Mouse (Mus musculus): Measurements from ENCODE around the gene Spdef. TPM values are rescaled to one million over a fixed set of nuclear protein-coding genes. Genes with fewer than 3 reads are reported as not detected.
A peak's percentile ranks its signal among the peaks of the same experiment; 100 is the strongest.

The Spdef gene
- polyA plus RNA-seq, 1 experiment from 2014 or later, result 21.9 TPM

- H3K36me3 ChIP-seq (ENCODE audit: control insufficient read depth, insufficient read depth, low read length), result peaks cover 14% of the 10 kb centered on the region
- 93% methylated on average over 11 of the region's 11 CpGs for WGBS
- peaks cover 8% of the 10 kb centered on the region for H3K4me1 ChIP-seq (ENCODE audit: control insufficient read depth, insufficient read depth, low read length)
These were observed 34.1 kb upstream of the Spdef start for GRCm38 (mm10) chr17:27762884-27763283.

GRCm38 (mm10) chr17:27761639-27762336 is 33.0 kb upstream of the Spdef start:
- WGBS, result 26% methylated on average over 9 of the region's 9 CpGs
- ATAC-seq, result peak; percentile 70
- H3K4me1 ChIP-seq (ENCODE audit: control insufficient read depth, insufficient read depth, low read length), result peaks cover 8% of the 10 kb centered on the region

More at GRCm38 (mm10) chr17:27762884-27763283, 34.1 kb upstream of the Spdef start:
- H3K4me2 ChIP-seq (ENCODE audit: low read depth, low read length), result no peak overlapping the region
- no peak for ATAC-seq
- no peak overlapping the region for H3K9ac ChIP-seq (ENCODE audit: low read depth, low read length)
- H3K4me3 ChIP-seq (ENCODE audit: low read length), result no peak overlapping the region
- H3K27me3 ChIP-seq (replicated peaks; ENCODE audit: control insufficient read depth, insufficient read depth, low read length), result no peaks in the 10 kb centered on the region
- H3K27ac ChIP-seq (ENCODE audit: low read length), result no peak overlapping the region
- peaks cover 5% of the 10 kb centered on the region; the same call in 1 of the 2 replicates for H3K9me3 ChIP-seq (ENCODE audit: control insufficient read depth, low read length)

GRCm38 (mm10) chr17:27760169-27760568 is 31.4 kb upstream of the Spdef start:
- WGBS, result 72% methylated on average over 6 of the region's 6 CpGs
- Histone ChIP-seq H3K9ac (ENCODE audit: low read depth, low read length) (0 out of 2 replicates have a peak overlapping the region, but pooled peaks have one; percentile 10), H3K9me3 (ENCODE audit: control insufficient read depth, low read length) (peaks cover 5% of the 10 kb centered on the region; the same call in 1 of the 2 replicates), H3K4me2 (ENCODE audit: low read depth, low read length) (no peak overlapping the region), H3K27ac (ENCODE audit: low read length) (no peak overlapping the region), H3K4me1 (ENCODE audit: control insufficient read depth, insufficient read depth, low read length) (peaks cover 10% of the 10 kb centered on the region), H3K36me3 (ENCODE audit: control insufficient read depth, insufficient read depth, low read length) (peaks cover 7% of the 10 kb centered on the region), H3K27me3 (replicated peaks; ENCODE audit: control insufficient read depth, insufficient read depth, low read length) (no peaks in the 10 kb centered on the region), H3K4me3 (ENCODE audit: low read length) (no peak overlapping the region)
- 0 out of 2 replicates have a peak, but pooled peaks have one; percentile 23 for ATAC-seq

More at GRCm38 (mm10) chr17:27761639-27762336, 33.0 kb upstream of the Spdef start:
- H3K27me3 ChIP-seq (replicated peaks; ENCODE audit: control insufficient read depth, insufficient read depth, low read length), result no peaks in the 10 kb centered on the region
- no peak overlapping the region for H3K4me3 ChIP-seq (ENCODE audit: low read length)
- peaks cover 5% of the 10 kb centered on the region; the same call in 1 of the 2 replicates for H3K9me3 ChIP-seq (ENCODE audit: control insufficient read depth, low read length)
- H3K36me3 ChIP-seq (ENCODE audit: control insufficient read depth, insufficient read depth, low read length), result peaks cover 14% of the 10 kb centered on the region
- no peak overlapping the region for H3K27ac ChIP-seq (ENCODE audit: low read length)
- H3K4me2 ChIP-seq (ENCODE audit: low read depth, low read length), result no peak overlapping the region
- no peak overlapping the region for H3K9ac ChIP-seq (ENCODE audit: low read depth, low read length)

GRCm38 (mm10) chr17:27751314-27752202 is 22.8 kb upstream of the Spdef start:
- H3K27me3 ChIP-seq (replicated peaks; ENCODE audit: control insufficient read depth, insufficient read depth, low read length), result no peaks in the 10 kb centered on the region
- H3K4me2 ChIP-seq (ENCODE audit: low read depth, low read length), result no peak overlapping the region
- H3K9ac ChIP-seq (ENCODE audit: low read depth, low read length), result no peak overlapping the region
- WGBS, result 89% methylated on average over 8 of the region's 8 CpGs
- H3K27ac ChIP-seq (ENCODE audit: low read length), result no peak overlapping the region
- no peak overlapping the region for H3K4me3 ChIP-seq (ENCODE audit: low read length)
- H3K4me1 ChIP-seq (ENCODE audit: control insufficient read depth, insufficient read depth, low read length), result 0 out of 2 replicates have a peak, but pooled peaks cover 2% of the 10 kb centered on the region
- no peaks in the 10 kb centered on the region for H3K9me3 ChIP-seq (ENCODE audit: control insufficient read depth, low read length)
- peaks cover 9% of the 10 kb centered on the region; the same call in 1 of the 2 replicates for H3K36me3 ChIP-seq (ENCODE audit: control insufficient read depth, insufficient read depth, low read length)
- ATAC-seq, result no peak

GRCm38 (mm10) chr17:27750451-27750942 is 21.7 kb upstream of the Spdef start:
- Histone ChIP-seq H3K27ac (ENCODE audit: low read length) (no peak overlapping the region), H3K9me3 (ENCODE audit: control insufficient read depth, low read length) (no peaks in the 10 kb centered on the region), H3K4me3 (ENCODE audit: low read length) (no peak overlapping the region), H3K9ac (ENCODE audit: low read depth, low read length) (no peak overlapping the region), H3K4me1 (ENCODE audit: control insufficient read depth, insufficient read depth, low read length) (no peaks in the 10 kb centered on the region), H3K36me3 (ENCODE audit: control insufficient read depth, insufficient read depth, low read length) (peaks cover 9% of the 10 kb centered on the region; the same call in 1 of the 2 replicates), H3K27me3 (replicated peaks; ENCODE audit: control insufficient read depth, insufficient read depth, low read length) (no peaks in the 10 kb centered on the region), H3K4me2 (ENCODE audit: low read depth, low read length) (no peak overlapping the region)
- no peak for ATAC-seq
- WGBS, result 93% methylated on average over 6 of the region's 6 CpGs

- Histone ChIP-seq H3K36me3 (ENCODE audit: control insufficient read depth, insufficient read depth, low read length) (peaks cover 6% of the 10 kb centered on the region; the same call in 1 of the 2 replicates), H3K9ac (ENCODE audit: low read depth, low read length) (no peak overlapping the region), H3K27ac (ENCODE audit: low read length) (no peak overlapping the region), H3K4me2 (ENCODE audit: low read depth, low read length) (no peak overlapping the region), H3K9me3 (ENCODE audit: control insufficient read depth, low read length) (no peaks in the 10 kb centered on the region), H3K4me1 (ENCODE audit: control insufficient read depth, insufficient read depth, low read length) (no peaks in the 10 kb centered on the region), H3K4me3 (ENCODE audit: low read length) (no peak overlapping the region), H3K27me3 (replicated peaks; ENCODE audit: control insufficient read depth, insufficient read depth, low read length) (no peaks in the 10 kb centered on the region)
- no peak for ATAC-seq
- WGBS, result 87% methylated on average over 2 of the region's 2 CpGs
These were observed 19.4 kb upstream of the Spdef start for GRCm38 (mm10) chr17:27748123-27748522.

- Histone ChIP-seq H3K4me2 (ENCODE audit: low read depth, low read length) (no peak overlapping the region), H3K9me3 (ENCODE audit: control insufficient read depth, low read length) (no peaks in the 10 kb centered on the region), H3K4me1 (ENCODE audit: control insufficient read depth, insufficient read depth, low read length) (no peaks in the 10 kb centered on the region), H3K27ac (ENCODE audit: low read length) (no peak overlapping the region), H3K27me3 (replicated peaks; ENCODE audit: control insufficient read depth, insufficient read depth, low read length) (no peaks in the 10 kb centered on the region), H3K4me3 (ENCODE audit: low read length) (no peak overlapping the region), H3K36me3 (ENCODE audit: control insufficient read depth, insufficient read depth, low read length) (no peaks in the 10 kb centered on the region; the same call in 1 of the 2 replicates), H3K9ac (ENCODE audit: low read depth, low read length) (no peak overlapping the region)
- 61% methylated on average over 4 of the region's 4 CpGs for WGBS
- no peak for ATAC-seq
These were observed 17.7 kb upstream of the Spdef start for GRCm38 (mm10) chr17:27746446-27746845.

GRCm38 (mm10) chr17:27740961-27741360 is 12.2 kb upstream of the Spdef start:
- H3K4me2 ChIP-seq (ENCODE audit: low read depth, low read length), result no peak overlapping the region
- no peak overlapping the region for H3K4me3 ChIP-seq (ENCODE audit: low read length)
- H3K4me1 ChIP-seq (ENCODE audit: control insufficient read depth, insufficient read depth, low read length), result no peaks in the 10 kb centered on the region
- H3K9ac ChIP-seq (ENCODE audit: low read depth, low read length), result no peak overlapping the region
- WGBS, result 90% methylated on average over 6 of the region's 6 CpGs
- no peaks in the 10 kb centered on the region for H3K36me3 ChIP-seq (ENCODE audit: control insufficient read depth, insufficient read depth, low read length)
- H3K27me3 ChIP-seq (replicated peaks; ENCODE audit: control insufficient read depth, insufficient read depth, low read length), result no peaks in the 10 kb centered on the region
- no peak overlapping the region for H3K27ac ChIP-seq (ENCODE audit: low read length)
- no peaks in the 10 kb centered on the region for H3K9me3 ChIP-seq (ENCODE audit: control insufficient read depth, low read length)
- peak; percentile 7; the same call in 1 of the 2 replicates for ATAC-seq

Measured in intestine, embryonic 16.5 days (tissue).